8 mouse cellular contexts compared by ENCODE assay signal in genomic region chr7:111191674-111192073, GRCm38 (mm10).
DNase-seq lines count a peak whose midpoint lies in the region; ATAC-seq and TF ChIP-seq lines count a peak whose summit lies in the region.

No protein-coding gene starts in this region.

- no peaks in the 10 kb centered on the region for H3K79me2 ChIP-seq in heart, adult 2 months (replicated peaks; ENCODE audit: control insufficient read depth, insufficient read depth, low read length)

- peaks cover 3% of the 10 kb centered on the region for H3K4me1 ChIP-seq in heart, adult 2 months (ENCODE audit: control insufficient read depth, insufficient read depth, low read length)
- peaks cover 10% of the 10 kb centered on the region for H3K4me1 ChIP-seq in kidney, embryonic 16.5 days (ENCODE audit: insufficient read depth, low read length)
- no peaks in the 10 kb centered on the region for H3K4me1 ChIP-seq in thymus, adult 2 months (replicated peaks; ENCODE audit: control insufficient read depth, insufficient read depth, low read length)

- TF ChIP-seq POLR2A in heart, adult 2 months (IDR thresholded peaks at IDR 0.05; ENCODE audit: insufficient read depth, low read depth, low read length), result no peak
- no peak for TF ChIP-seq POLR2A in thymus, adult 2 months (IDR thresholded peaks at IDR 0.05; ENCODE audit: control insufficient read depth, extremely low read depth, insufficient read depth, low read length, poor library complexity)

- intact Hi-C loops in left cerebral cortex, postnatal 4 days (cut with DNase I), result no loop called here
- intact Hi-C loops in heart, adult 2 months (cut with DNase I), result no loop called here

- H3K9ac ChIP-seq in heart, adult 2 months (ENCODE audit: low read depth, low read length), result no peak overlapping the region
- no peak overlapping the region for H3K9ac ChIP-seq in kidney, embryonic 16.5 days (replicated peaks; ENCODE audit: low read length)

- peak; percentile 97 for ATAC-seq in kidney, embryonic 16.5 days (ENCODE audit: low FRiP score, low TSS enrichment)

- no peak overlapping the region for H3K4me2 ChIP-seq in kidney, embryonic 16.5 days (replicated peaks; ENCODE audit: low read depth, low read length)

- no peaks in the 10 kb centered on the region for H3K27me3 ChIP-seq in heart, adult 2 months (ENCODE audit: control insufficient read depth, insufficient read depth, low read length)
- H3K27me3 ChIP-seq in kidney, embryonic 16.5 days (ENCODE audit: insufficient read depth, low read length), result no peaks in the 10 kb centered on the region
- H3K27me3 ChIP-seq in thymus, adult 2 months (ENCODE audit: control insufficient read depth, insufficient read depth, low read length), result no peaks in the 10 kb centered on the region

- no peak overlapping the region for H3K4me3 ChIP-seq in heart, adult 2 months
- H3K4me3 ChIP-seq in kidney, embryonic 16.5 days (ENCODE audit: low read length), result no peak overlapping the region
- H3K4me3 ChIP-seq in thymus, adult 2 months (ENCODE audit: control insufficient read depth, insufficient read depth, low read length), result no peak overlapping the region

- TF ChIP-seq EP300 in heart, adult 2 months (IDR thresholded peaks at IDR 0.05; ENCODE audit: insufficient read depth, low read depth, low read length), result 0 out of 2 replicates have a peak, but pooled peaks have one; percentile 12

- no peak overlapping the region for H3K27ac ChIP-seq in heart, adult 2 months
- 0 out of 2 replicates have a peak overlapping the region, but pooled peaks have one; percentile 10 for H3K27ac ChIP-seq in kidney, embryonic 16.5 days (ENCODE audit: low read length)
- H3K27ac ChIP-seq in thymus, adult 2 months (ENCODE audit: control insufficient read depth, insufficient read depth, low read length), result no peak overlapping the region

- WGBS in heart, adult 2 months, result 33% methylated on average over 4 of the region's 4 CpGs
- WGBS in kidney, embryonic 16.5 days, result 30% methylated on average over 4 of the region's 4 CpGs
- 82% methylated on average over 4 of the region's 4 CpGs for WGBS in thymus, adult 2 months

- no peak for TF ChIP-seq CTCF in heart, adult 2 months (IDR thresholded peaks at IDR 0.05)
- TF ChIP-seq CTCF in thymus, adult 2 months (IDR thresholded peaks at IDR 0.05; ENCODE audit: borderline replicate concordance, control insufficient read depth, extremely low read depth, insufficient read depth, low read length, poor library complexity), result no peak

- H3K36me3 ChIP-seq in heart, adult 2 months (ENCODE audit: control insufficient read depth, insufficient read depth, low read length), result no peaks in the 10 kb centered on the region
- no peaks in the 10 kb centered on the region for H3K36me3 ChIP-seq in kidney, embryonic 16.5 days (ENCODE audit: insufficient read depth, low read length)
- H3K36me3 ChIP-seq in thymus, adult 2 months (ENCODE audit: control insufficient read depth, insufficient read depth, low read length), result no peaks in the 10 kb centered on the region

- DNase-seq in left cerebral cortex, postnatal 4 days, result peak; percentile 92
- DNase-seq in left cerebral cortex, adult 9 months (ENCODE audit: low spot score in 2 of 2), result no peak
- peak; percentile 64 for DNase-seq in adrenal gland, postnatal 25 days
- peak; percentile 44 to 53 for DNase-seq in heart, adult 2 months
- no peak for DNase-seq in thymus, adult 2 months
- DNase-seq in natural killer cell, adult 2 months (ENCODE audit: low spot score in 2 of 2), result no peak
- no peak for DNase-seq in B cell, adult 2 months

- H3K9me3 ChIP-seq in kidney, embryonic 16.5 days (ENCODE audit: low read length), result no peaks in the 10 kb centered on the region

Comparison
In these comparisons a context has a peak if more than half of its experiments do, and no peak if none do; other contexts are left out.
1. DNase-seq: peak in left cerebral cortex, postnatal 4 days (single experiment), adrenal gland, postnatal 25 days (single experiment) and heart, adult 2 months (2 of 2); none in left cerebral cortex, adult 9 months (0 of 2), thymus, adult 2 months (single experiment), natural killer cell, adult 2 months (0 of 2) and B cell, adult 2 months (0 of 2).